Mouse (Mus musculus) forebrain, embryonic 16.5 days (tissue): ENCODE measurements around the gene Fam131a. TPM values are rescaled to one million over a fixed set of nuclear protein-coding genes. Genes with fewer than 3 reads are reported as not detected.

Experiments
- ATAC-seq: fragments of 200-750 bp; cut with Nextera tagmentation; 2 replicates; pipeline ENCODE4 v1.8.0; 2017; ENCODE audit warnings: mild to moderate bottlenecking, moderate library complexity
- H3K27ac ChIP-seq: fragments of 300-500 bp; sonication (generic); 2 replicates; pipeline ENCODE4 v1.5.1; 2014; ENCODE audit warnings: low read length, control low read depth
- H3K27me3 ChIP-seq: fragments of 300-500 bp; sonication (generic); replicated peaks from 2 replicates; pipeline ENCODE4 v1.6.1; 2014; ENCODE audit warnings: low read length; ENCODE audit not compliant: control insufficient read depth, insufficient read depth
- H3K36me3 ChIP-seq: fragments of 300-500 bp; sonication (generic); 2 replicates; pipeline ENCODE4 v1.6.1; 2014; ENCODE audit not compliant: control insufficient read depth, insufficient read depth
- H3K4me1 ChIP-seq: fragments of 300-500 bp; sonication (generic); replicated peaks from 2 replicates; pipeline ENCODE4 v1.6.1; 2014; ENCODE audit warnings: low read length; ENCODE audit not compliant: control insufficient read depth, insufficient read depth
- H3K4me2 ChIP-seq: fragments of 300-500 bp; sonication (generic); 2 replicates; pipeline ENCODE4 v1.6.1; 2014; ENCODE audit warnings: mild to moderate bottlenecking, low read length, control low read depth
- H3K4me3 ChIP-seq: fragments of 300-500 bp; sonication (generic); replicated peaks from 2 replicates; pipeline ENCODE4 v1.5.1; 2014; ENCODE audit warnings: mild to moderate bottlenecking, low read length, control low read depth
- H3K9ac ChIP-seq: fragments of 300-500 bp; sonication (generic); replicated peaks from 2 replicates; pipeline ENCODE4 v1.6.1; 2014; ENCODE audit warnings: low read depth, low read length, control low read depth
- H3K9me3 ChIP-seq: fragments of 300-500 bp; sonication (generic); 2 replicates; pipeline ENCODE4 v1.6.1; 2016; ENCODE audit warnings: low read length; ENCODE audit not compliant: control insufficient read depth
- WGBS: fragments of 180-500 bp; shearing (Covaris S2); extraction: QIAGEN DNeasy Blood & Tissue Kit; methylation state at CpG from one replicate; pipeline ENCODE4 v1.1.7; 2014; 5-methylcytosine and 5-hydroxymethylcytosine counted together
- polyA plus RNA-seq: library from polyadenylated mRNA; unstranded; fragments of >200 nt; fragmentation: Nextera tagmentation; extraction: Ambion mirVana; gene quantifications from 2 replicates; pipeline ENCODE4 v1.2.1, GENCODE M21; 2015

Gene Fam131a
- polyA plus RNA-seq, 1 experiment from 2014 or later, result 65.3 TPM

DNA sequence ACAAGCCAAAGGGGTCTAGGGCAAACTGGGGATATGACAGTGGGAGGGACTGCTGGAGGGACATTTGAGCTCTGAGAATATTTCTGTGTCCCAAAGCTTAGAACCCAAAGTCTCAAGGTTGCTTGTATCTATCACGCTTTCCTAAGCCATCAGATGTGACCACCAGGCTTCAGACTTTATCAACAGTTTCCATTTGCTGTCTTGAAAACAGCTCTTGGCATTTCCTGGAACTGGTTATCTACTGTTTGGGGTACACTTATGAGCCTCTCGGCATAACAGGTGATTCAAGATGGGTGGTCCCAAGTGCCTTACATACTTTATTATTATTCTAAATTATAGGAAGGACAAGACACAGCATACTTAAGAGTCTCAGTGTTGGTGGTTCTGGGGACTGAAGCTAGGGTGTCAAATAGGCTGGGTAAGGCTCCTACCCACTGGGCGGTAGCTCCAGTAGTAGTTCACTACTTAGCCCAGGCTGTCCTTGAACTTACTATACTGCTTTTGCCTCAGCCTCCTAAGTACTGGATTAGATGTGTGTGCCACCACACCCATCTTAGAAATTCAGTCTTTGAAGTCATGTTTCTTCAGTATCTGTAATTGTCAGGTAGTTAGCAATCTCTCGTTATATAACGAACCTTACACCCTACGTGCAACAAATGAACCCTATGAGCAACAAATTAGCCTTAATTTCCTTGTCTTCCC lies 10.8 kb downstream of the Fam131a start:
- H3K4me1 ChIP-seq, result peaks cover 10% of the 10 kb centered on the region
- H3K9me3 ChIP-seq, result no peaks in the 10 kb centered on the region
- no peak overlapping the region for H3K4me2 ChIP-seq
- WGBS, result 77% methylated on average over 6 of the region's 6 CpGs
- no peak overlapping the region for H3K4me3 ChIP-seq
- no peak overlapping the region for H3K9ac ChIP-seq
- peaks cover 11% of the 10 kb centered on the region; the same call in 1 of the 2 replicates for H3K36me3 ChIP-seq
- ATAC-seq, result no peak
- no peaks in the 10 kb centered on the region for H3K27me3 ChIP-seq
- no peak overlapping the region for H3K27ac ChIP-seq

DNA sequence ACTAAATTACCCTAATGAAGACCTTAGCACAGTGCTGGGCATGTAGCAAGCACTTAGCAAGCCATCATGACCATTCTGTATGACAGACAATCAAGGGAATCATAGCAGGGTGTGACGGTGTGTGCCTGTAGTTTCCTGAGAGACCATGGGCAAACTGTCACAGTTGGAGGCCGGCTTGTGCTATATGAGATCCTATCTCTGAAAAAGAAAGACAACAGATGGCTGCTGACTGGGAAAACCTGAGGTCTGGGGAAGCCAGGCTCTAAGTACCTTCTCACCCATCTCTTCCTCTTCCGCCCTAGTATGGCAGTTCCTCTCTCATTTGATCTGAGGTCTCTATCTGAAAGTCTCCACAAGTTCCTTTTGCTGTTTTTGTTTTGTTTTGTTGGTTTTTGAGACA lies 12.7 kb downstream of the Fam131a start:
- Histone ChIP-seq H3K27me3 (no peaks in the 10 kb centered on the region), H3K4me1 (peaks cover 10% of the 10 kb centered on the region), H3K9me3 (no peaks in the 10 kb centered on the region), H3K4me2 (no peak overlapping the region), H3K27ac (no peak overlapping the region), H3K4me3 (no peak overlapping the region), H3K9ac (no peak overlapping the region), H3K36me3 (0 out of 2 replicates have a peak, but pooled peaks cover 5% of the 10 kb centered on the region)
- WGBS, result 85% methylated on average over 3 of the region's 3 CpGs
- ATAC-seq, result no peak

DNA sequence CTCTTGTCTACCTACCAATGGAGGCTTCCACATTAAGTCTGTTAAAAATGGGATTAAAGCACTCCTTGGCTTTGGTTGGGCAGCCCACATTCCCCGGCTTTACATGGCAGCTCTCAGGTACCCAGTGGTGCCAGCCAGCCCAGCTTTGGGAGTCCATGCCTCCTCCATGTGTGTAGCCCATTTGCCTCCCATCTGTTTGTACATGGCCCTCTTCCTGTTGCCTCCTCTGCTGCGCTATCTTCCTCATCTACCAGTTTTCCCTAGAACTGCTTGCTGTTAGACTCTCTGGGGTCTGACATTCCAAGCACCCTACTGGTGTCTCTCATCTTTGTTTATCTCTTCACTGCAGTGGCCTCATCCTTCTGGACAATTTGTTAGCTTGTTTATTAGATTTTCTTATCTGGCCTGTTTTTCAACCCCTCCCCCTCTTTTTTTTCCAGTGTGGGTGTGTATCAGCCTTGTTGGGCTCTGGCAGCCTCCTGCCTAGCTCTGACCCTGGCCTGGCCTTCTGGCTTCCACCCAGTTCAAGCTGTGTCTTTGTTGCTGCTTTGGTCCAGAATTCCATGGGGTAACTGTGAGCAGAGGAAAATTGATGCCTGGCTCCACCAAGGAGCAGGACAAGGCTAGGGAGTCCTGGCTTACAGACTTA lies 13.5 kb downstream of the Fam131a start:
- ATAC-seq, result no peak
- no peak overlapping the region for H3K4me2 ChIP-seq
- no peaks in the 10 kb centered on the region for H3K27me3 ChIP-seq
- peaks cover 10% of the 10 kb centered on the region for H3K4me1 ChIP-seq
- 0 out of 2 replicates have a peak, but pooled peaks cover 5% of the 10 kb centered on the region for H3K36me3 ChIP-seq
- WGBS, result 90% methylated on average over 2 of the region's 2 CpGs
- no peak overlapping the region for H3K9ac ChIP-seq
- no peak overlapping the region for H3K4me3 ChIP-seq
- no peak overlapping the region for H3K27ac ChIP-seq
- no peaks in the 10 kb centered on the region for H3K9me3 ChIP-seq

DNA sequence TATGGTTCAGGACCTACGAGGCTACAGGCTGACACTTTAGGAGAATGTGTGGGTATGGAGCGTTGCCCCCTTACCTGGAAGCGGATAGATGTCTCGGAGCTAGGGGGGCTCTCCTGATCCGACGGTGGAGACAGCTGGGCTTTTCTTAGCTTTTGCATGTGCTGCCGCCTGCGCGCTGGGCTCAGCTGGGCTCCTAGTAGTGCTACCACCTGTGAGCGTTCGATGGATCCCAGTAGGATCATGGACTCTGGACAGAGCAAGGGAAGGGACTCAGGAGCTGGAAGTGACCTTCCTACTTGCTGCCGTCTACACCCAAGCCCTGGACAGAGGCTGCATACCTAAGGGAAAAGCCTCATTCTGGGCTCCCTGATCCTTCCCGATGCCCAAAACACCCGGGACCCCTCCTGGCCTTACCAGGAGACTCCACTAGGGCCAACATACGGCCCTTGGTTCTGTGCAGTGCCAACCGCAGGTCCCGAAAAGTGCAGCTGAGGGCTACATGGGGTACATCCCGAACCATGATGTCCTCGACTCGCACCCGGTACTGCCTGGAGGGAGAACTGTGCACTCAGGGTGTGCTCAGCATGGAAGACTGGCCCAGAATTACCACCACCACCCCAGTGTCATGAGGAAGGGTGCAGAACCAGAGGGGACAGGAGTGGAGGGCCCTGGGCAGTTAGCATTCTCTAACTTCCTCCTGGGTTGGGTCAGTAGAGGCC lies 15.3 kb downstream of the Fam131a start:
- Histone ChIP-seq H3K4me1 (no peaks in the 10 kb centered on the region), H3K36me3 (0 out of 2 replicates have a peak, but pooled peaks cover 2% of the 10 kb centered on the region), H3K27me3 (no peaks in the 10 kb centered on the region), H3K27ac (no peak overlapping the region), H3K4me3 (no peak overlapping the region), H3K9me3 (no peaks in the 10 kb centered on the region), H3K9ac (no peak overlapping the region), H3K4me2 (no peak overlapping the region)
- peak; percentile 9; the same call in 1 of the 2 replicates for ATAC-seq
- 91% methylated on average over 21 of the region's 21 CpGs for WGBS

DNA sequence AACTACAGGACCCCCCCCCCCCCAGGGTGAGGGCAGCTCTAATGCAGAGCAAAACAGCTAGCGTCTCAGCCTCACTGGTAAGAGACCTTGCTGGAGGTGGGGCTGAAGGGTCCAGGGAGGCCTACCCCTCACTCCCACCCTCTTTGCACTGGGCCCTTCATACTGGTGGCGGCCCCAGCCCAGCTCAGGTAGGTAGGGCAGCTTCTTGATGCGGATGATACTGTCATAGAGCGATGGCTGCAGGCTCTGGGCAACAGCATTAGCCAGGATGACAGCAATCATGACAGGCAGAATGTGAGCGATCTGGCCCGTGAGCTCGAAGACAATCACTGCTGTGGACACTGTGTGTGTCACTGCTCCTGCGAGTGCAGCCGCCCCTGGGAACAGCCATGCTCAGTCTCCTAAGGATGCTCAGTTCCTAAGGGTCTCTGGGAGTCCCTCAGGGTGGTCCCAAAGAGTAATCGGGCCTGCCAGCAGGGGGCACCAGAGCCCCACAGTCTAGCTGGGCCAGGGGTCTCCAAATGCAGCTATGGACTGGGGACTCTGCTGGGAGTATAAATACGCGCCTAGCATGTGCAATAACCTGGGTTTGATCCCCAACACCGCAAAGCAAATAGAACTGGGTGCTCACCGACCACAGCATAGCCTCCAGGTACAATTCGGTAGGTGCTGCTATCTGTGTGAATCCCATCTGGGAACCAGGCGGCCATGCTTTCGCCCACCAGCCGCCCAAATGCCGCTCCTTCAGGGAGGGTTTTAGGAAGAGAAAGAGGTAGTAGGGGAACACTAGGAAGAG lies 16.1 kb downstream of the Fam131a start:
- Histone ChIP-seq H3K4me2 (no peak overlapping the region), H3K36me3 (0 out of 2 replicates have a peak, but pooled peaks cover 2% of the 10 kb centered on the region), H3K27me3 (no peaks in the 10 kb centered on the region), H3K4me3 (no peak overlapping the region), H3K4me1 (peaks cover 4% of the 10 kb centered on the region), H3K9ac (no peak overlapping the region), H3K27ac (no peak overlapping the region), H3K9me3 (no peaks in the 10 kb centered on the region)
- 72% methylated on average over 19 of the region's 19 CpGs for WGBS
- peak; percentile 76 for ATAC-seq

DNA sequence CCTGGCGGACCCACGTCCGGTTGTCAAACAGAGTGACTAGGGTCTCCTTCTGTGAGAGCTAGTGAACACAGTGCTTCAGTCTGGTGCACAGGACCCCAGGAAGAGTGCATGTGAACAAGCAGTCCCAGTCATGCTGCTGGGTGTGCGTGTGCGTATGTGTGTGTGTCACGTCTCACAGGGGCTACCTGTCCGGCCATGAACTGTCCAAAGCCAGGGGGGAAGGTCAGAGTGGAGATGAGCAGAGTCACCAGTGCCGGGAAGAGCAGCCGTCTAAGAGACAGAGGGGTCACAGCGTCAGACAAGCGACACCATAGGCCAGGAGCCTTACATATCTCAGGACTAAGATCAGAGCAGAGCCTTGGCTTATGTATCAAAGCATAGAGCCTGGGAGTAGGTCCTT lies 17.3 kb downstream of the Fam131a start:
- H3K9ac ChIP-seq, result no peak overlapping the region
- H3K4me3 ChIP-seq, result no peak overlapping the region
- no peak overlapping the region for H3K27ac ChIP-seq
- 95% methylated on average over 11 of the region's 11 CpGs for WGBS
- 0 out of 2 replicates have a peak, but pooled peaks cover 2% of the 10 kb centered on the region for H3K36me3 ChIP-seq
- no peaks in the 10 kb centered on the region for H3K27me3 ChIP-seq
- no peaks in the 10 kb centered on the region for H3K9me3 ChIP-seq
- H3K4me1 ChIP-seq, result peaks cover 16% of the 10 kb centered on the region
- no peak overlapping the region for H3K4me2 ChIP-seq
- ATAC-seq, result no peak

GRCm38 (mm10) chr16:20710810-20711209 lies 17.8 kb downstream of the Fam131a start:
- WGBS, result 79% methylated on average over 4 of the region's 4 CpGs
- Histone ChIP-seq H3K4me1 (peaks cover 20% of the 10 kb centered on the region), H3K9ac (no peak overlapping the region), H3K4me2 (no peak overlapping the region), H3K27me3 (no peaks in the 10 kb centered on the region), H3K9me3 (no peaks in the 10 kb centered on the region), H3K36me3 (0 out of 2 replicates have a peak, but pooled peaks cover 2% of the 10 kb centered on the region), H3K4me3 (no peak overlapping the region), H3K27ac (no peak overlapping the region)
- ATAC-seq, result no peak

- no peak for ATAC-seq
- Histone ChIP-seq H3K9ac (no peak overlapping the region), H3K27me3 (no peaks in the 10 kb centered on the region), H3K9me3 (no peaks in the 10 kb centered on the region), H3K4me3 (no peak overlapping the region), H3K4me2 (no peak overlapping the region), H3K27ac (no peak overlapping the region), H3K36me3 (0 out of 2 replicates have a peak, but pooled peaks cover under 1% of the 10 kb centered on the region), H3K4me1 (peaks cover 28% of the 10 kb centered on the region)
- 67% methylated on average over 9 of the region's 9 CpGs for WGBS
These were observed 19.1 kb downstream of the Fam131a start for GRCm38 (mm10) chr16:20712190-20712589.
